ENCODE assay signal across 8 mouse cellular contexts in the genomic region with DNA sequence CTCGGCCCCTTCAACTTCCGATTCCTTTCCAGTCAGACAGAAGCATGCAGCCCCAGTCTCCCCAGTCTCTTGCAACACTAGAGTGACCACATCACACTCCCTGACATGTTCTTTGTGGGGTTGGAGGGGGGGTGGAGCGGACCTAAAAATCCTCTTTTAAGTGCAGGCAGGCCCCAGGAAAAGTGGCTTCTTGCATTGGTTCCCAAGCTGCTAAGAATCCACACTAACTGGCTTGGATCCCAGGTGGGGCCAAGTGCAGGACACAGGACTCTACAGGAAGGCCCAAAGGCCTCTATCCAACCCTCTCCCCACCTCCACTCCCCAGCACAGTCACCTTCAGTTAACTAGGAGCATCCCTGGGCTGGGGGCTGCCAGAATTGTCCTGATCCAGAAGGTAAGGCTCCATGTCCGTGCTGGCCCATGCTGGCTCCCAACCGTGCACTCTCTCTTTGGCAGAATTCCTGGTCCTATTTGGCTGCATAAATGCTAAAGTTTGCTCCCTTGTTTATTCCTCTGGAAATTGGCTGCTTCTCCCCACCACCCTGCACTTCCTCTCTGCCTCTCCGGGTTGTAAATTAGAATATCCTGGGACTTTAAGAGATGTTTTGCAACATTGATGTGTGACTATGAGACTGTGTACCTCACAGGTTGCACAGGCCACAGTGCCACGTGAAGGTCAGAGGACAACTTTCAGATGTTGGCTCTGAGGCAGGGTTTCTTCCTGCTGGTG. TPM values are rescaled to one million over a fixed set of nuclear protein-coding genes. Genes with fewer than 3 reads are reported as not detected.
DNase-seq lines count a peak whose midpoint lies in the region; ATAC-seq and TF ChIP-seq lines count a peak whose summit lies in the region.

No protein-coding gene starts in this region.

- peaks cover 16% of the 10 kb centered on the region for H3K36me3 ChIP-seq in lung, embryonic 14.5 days (ENCODE audit: insufficient read depth)
- peaks cover 25% of the 10 kb centered on the region for H3K36me3 ChIP-seq in midbrain, embryonic 10.5 days

- ATAC-seq in lung, embryonic 14.5 days (ENCODE audit: insufficient read depth): no peak; the same call in 1 of the 2 replicates
- ATAC-seq in monocyte, adult 5-6 weeks (replicated peaks; ENCODE audit: insufficient number of reproducible peaks, low FRiP score, low TSS enrichment, poor library complexity, severe bottlenecking): no peak

- peak; percentile 27 to 33 for DNase-seq in layer of hippocampus, postnatal 10 days (ENCODE audit: low spot score in 2 of 2)
- no peak for DNase-seq in layer of hippocampus, adult 18-20 months (ENCODE audit: low spot score in 2 of 2)
- peak; percentile 71 to 75 for DNase-seq in cerebellum, postnatal 10 days
- peak; percentile 27 for DNase-seq in heart, postnatal 25 days (ENCODE audit: low spot score)
- DNase-seq in lung, embryonic 14.5 days: peak; percentile 66
- no peak for DNase-seq in midbrain, embryonic 10.5 days (ENCODE audit: low spot score)
- no peak for DNase-seq in embryo, embryonic 9.5 days (ENCODE audit: extremely low spot score)

- H3K4me3 ChIP-seq in lung, embryonic 14.5 days (ENCODE audit: low read depth, low read length): no peak overlapping the region
- no peak overlapping the region for H3K4me3 ChIP-seq in midbrain, embryonic 10.5 days

- no peak overlapping the region; the same call in 1 of the 2 replicates for H3K9ac ChIP-seq in lung, embryonic 14.5 days

- H3K9me3 ChIP-seq in lung, embryonic 14.5 days (ENCODE audit: low read depth, low read length): no peaks in the 10 kb centered on the region
- H3K9me3 ChIP-seq in midbrain, embryonic 10.5 days (replicated peaks): no peaks in the 10 kb centered on the region

- no peaks in the 10 kb centered on the region for H3K4me1 ChIP-seq in lung, embryonic 14.5 days (ENCODE audit: insufficient read depth)
- 0 out of 2 replicates have a peak, but pooled peaks cover 3% of the 10 kb centered on the region for H3K4me1 ChIP-seq in midbrain, embryonic 10.5 days

- intact Hi-C loops in heart, postnatal 25 days (cut with DNase I): no loop called here

- 58% methylated on average over 7 of the region's 7 CpGs for WGBS in lung, embryonic 14.5 days
- WGBS in midbrain, embryonic 10.5 days: 84% methylated on average over 7 of the region's 7 CpGs

- H3K27me3 ChIP-seq in lung, embryonic 14.5 days (ENCODE audit: insufficient read depth, low read length): no peaks in the 10 kb centered on the region
- no peaks in the 10 kb centered on the region for H3K27me3 ChIP-seq in midbrain, embryonic 10.5 days (ENCODE audit: low read depth, poor library complexity, severe bottlenecking)

- no peak for TF ChIP-seq CTCF in lung, embryonic 14.5 days (IDR thresholded peaks at IDR 0.05; ENCODE audit: low read depth)

- H3K27ac ChIP-seq in lung, embryonic 14.5 days (ENCODE audit: low read depth): 0 out of 2 replicates have a peak overlapping the region, but pooled peaks have one; percentile 36
- H3K27ac ChIP-seq in midbrain, embryonic 10.5 days (replicated peaks): no peak overlapping the region

- no peak overlapping the region for H3K4me2 ChIP-seq in lung, embryonic 14.5 days

RNA-seq across cellular contexts. Expression of gene Atxn2, which starts 20.5 kb away (rescaled TPM):
- total RNA-seq in layer of hippocampus, postnatal 10 days (2021): 100 to 1,000 TPM; 204 to 220 TPM
- 100 to 1,000 TPM; 212 to 241 TPM for total RNA-seq in layer of hippocampus, adult 18-20 months (2021)
- total RNA-seq in heart, postnatal 25 days (2021): 100 to 1,000 TPM; 148 to 159 TPM
- polyA plus RNA-seq in lung, embryonic 14.5 days (2014; fragmentation: Nextera tagmentation; extraction: Ambion mirVana): 79.2 and 83.9 TPM in 2 replicates
- 36.6 and 37.3 TPM in 2 replicates for polyA plus RNA-seq in midbrain, embryonic 10.5 days (2016; fragmentation: Nextera tagmentation; extraction: Ambion mirVana)
- 24.4 to 49.0 TPM (median 40.7 TPM) in 3 replicates for total RNA-seq in monocyte, adult 5-6 weeks (2017)

RNA-seq across cellular contexts. Expression of gene Brap, which starts 30.3 kb away (rescaled TPM):
- total RNA-seq in layer of hippocampus, postnatal 10 days (2021): 10 to 100 TPM; 53.2 to 54.0 TPM
- 10 to 100 TPM; 67.4 to 67.7 TPM for total RNA-seq in layer of hippocampus, adult 18-20 months (2021)
- total RNA-seq in heart, postnatal 25 days (2021): 10 to 100 TPM; 26.7 to 27.0 TPM
- 39.1 and 40.9 TPM in 2 replicates for polyA plus RNA-seq in lung, embryonic 14.5 days (2014; fragmentation: Nextera tagmentation; extraction: Ambion mirVana)
- polyA plus RNA-seq in midbrain, embryonic 10.5 days (2016; fragmentation: Nextera tagmentation; extraction: Ambion mirVana): 40.4 and 44.8 TPM in 2 replicates
- total RNA-seq in monocyte, adult 5-6 weeks (2017): 109 to 124 TPM (median 113 TPM) in 3 replicates

RNA-seq across cellular contexts. Expression of gene Acad10, which starts 30.3 kb away (rescaled TPM):
- total RNA-seq in layer of hippocampus, postnatal 10 days (2021): 1 to 10 TPM; 2.6 to 3.3 TPM
- total RNA-seq in layer of hippocampus, adult 18-20 months (2021): 1 to 10 TPM; 3.7 to 5.8 TPM
- 10 to 100 TPM; 18.6 to 21.7 TPM for total RNA-seq in heart, postnatal 25 days (2021)
- polyA plus RNA-seq in lung, embryonic 14.5 days (2014; fragmentation: Nextera tagmentation; extraction: Ambion mirVana): 1.5 and 3.0 TPM in 2 replicates
- 3.7 and 3.9 TPM in 2 replicates for polyA plus RNA-seq in midbrain, embryonic 10.5 days (2016; fragmentation: Nextera tagmentation; extraction: Ambion mirVana)
- total RNA-seq in monocyte, adult 5-6 weeks (2017): 1.7 to 3.4 TPM (median 2.6 TPM) in 3 replicates

Comparison
In these comparisons a context has a peak if more than half of its experiments do, and no peak if none do; other contexts are left out.
1. DNase-seq: peak in layer of hippocampus, postnatal 10 days (2 of 2), cerebellum, postnatal 10 days (2 of 2), heart, postnatal 25 days (single experiment) and lung, embryonic 14.5 days (single experiment); none in layer of hippocampus, adult 18-20 months (0 of 2), midbrain, embryonic 10.5 days (single experiment) and embryo, embryonic 9.5 days (single experiment).